Mouse (Mus musculus) E14TG2a.4 (cell line): Measurements from ENCODE around the gene Sgpp2.

Source experiments
- H3K27me3 ChIP-seq: 2 replicates; pipeline ENCODE4 v1.6.1; 2014; ENCODE audit warnings: low read length, control low read depth; ENCODE audit not compliant: insufficient read depth
- H3K36me3 ChIP-seq: 2 replicates; pipeline ENCODE4 v1.6.1; 2014; ENCODE audit warnings: low read length, control low read depth; ENCODE audit not compliant: insufficient read depth
- H3K4me1 ChIP-seq: replicated peaks from 2 replicates; pipeline ENCODE4 v1.6.1; 2014; ENCODE audit warnings: low read depth, low read length, control low read depth
- H3K4me3 ChIP-seq: replicated peaks from 2 replicates; pipeline ENCODE4 v1.5.1; 2014; ENCODE audit warnings: mild to moderate bottlenecking, low read length
- H3K9me3 ChIP-seq: 2 replicates; pipeline ENCODE4 v1.6.1; 2014; ENCODE audit warnings: low read length, control low read depth
- CTCF ChIP-seq: conservative IDR thresholded peaks from 2 replicates; pipeline ENCODE4 v1.5.1; 2014; ENCODE audit warnings: low read length
- NANOG ChIP-seq: IDR thresholded peaks from 2 replicates; pipeline ENCODE4 v1.6.1; 2014; ENCODE audit warnings: borderline replicate concordance, low read length, mixed read lengths
- POU5F1 ChIP-seq: IDR thresholded peaks from 2 replicates; pipeline ENCODE4 v1.6.1; 2014; ENCODE audit warnings: low read length, borderline replicate concordance

The Sgpp2 gene

GRCm38 (mm10) chr1:78433472-78433871, 123.3 kb downstream of the Sgpp2 start:
- Histone ChIP-seq H3K36me3 (peaks cover 62% of the 10 kb centered on the region), H3K4me1 (0 out of 2 replicates have a peak, but pooled peaks cover 2% of the 10 kb centered on the region), H3K9me3 (no peaks in the 10 kb centered on the region), H3K27me3 (no peaks in the 10 kb centered on the region), H3K4me3 (no peak overlapping the region)
- TF ChIP-seq POU5F1 (no peak), CTCF (no peak), NANOG (no peak)

DNA sequence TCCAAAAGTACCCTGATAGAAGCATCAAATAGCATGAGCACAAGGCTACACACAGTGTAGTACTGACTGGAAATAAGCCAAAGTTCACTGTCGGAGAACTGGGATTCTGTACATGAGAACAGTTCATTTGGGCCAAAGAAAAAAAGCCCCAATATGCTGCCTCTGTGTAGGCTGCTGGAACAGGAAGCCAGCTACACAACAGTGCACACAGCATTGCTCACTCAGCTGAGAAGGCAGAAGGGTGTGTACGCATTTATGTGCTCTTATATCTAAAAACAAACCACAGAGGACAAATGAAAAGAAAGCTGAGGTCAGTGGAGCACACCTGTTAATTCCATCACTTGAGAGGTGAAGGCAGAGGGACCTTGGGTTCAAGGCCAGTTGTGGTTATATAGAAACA, 125.8 kb downstream of the Sgpp2 start:
- no peaks in the 10 kb centered on the region for H3K4me1 ChIP-seq
- H3K36me3 ChIP-seq = peaks cover 71% of the 10 kb centered on the region
- H3K4me3 ChIP-seq = no peak overlapping the region
- H3K9me3 ChIP-seq = no peaks in the 10 kb centered on the region
- TF ChIP-seq POU5F1 (no peak), CTCF (no peak), NANOG (no peak)
- H3K27me3 ChIP-seq = no peaks in the 10 kb centered on the region

- Histone ChIP-seq H3K36me3 (peaks cover 71% of the 10 kb centered on the region), H3K27me3 (no peaks in the 10 kb centered on the region), H3K4me3 (no peak overlapping the region), H3K4me1 (no peaks in the 10 kb centered on the region), H3K9me3 (no peaks in the 10 kb centered on the region)
- no peak for TF ChIP-seq CTCF
- TF ChIP-seq NANOG = no peak
- TF ChIP-seq POU5F1 = no peak
These were observed 126.3 kb downstream of the Sgpp2 start for GRCm38 (mm10) chr1:78436445-78436844.

- H3K4me1 ChIP-seq = peaks cover 2% of the 10 kb centered on the region; the same call in 1 of the 2 replicates
- peaks cover 70% of the 10 kb centered on the region for H3K36me3 ChIP-seq
- no peaks in the 10 kb centered on the region for H3K9me3 ChIP-seq
- H3K27me3 ChIP-seq = no peaks in the 10 kb centered on the region
- H3K4me3 ChIP-seq = no peak overlapping the region
- no peak for TF ChIP-seq NANOG
- TF ChIP-seq POU5F1 = no peak
- no peak for TF ChIP-seq CTCF
These were observed 127.0 kb downstream of the Sgpp2 start for GRCm38 (mm10) chr1:78437150-78437549.

DNA sequence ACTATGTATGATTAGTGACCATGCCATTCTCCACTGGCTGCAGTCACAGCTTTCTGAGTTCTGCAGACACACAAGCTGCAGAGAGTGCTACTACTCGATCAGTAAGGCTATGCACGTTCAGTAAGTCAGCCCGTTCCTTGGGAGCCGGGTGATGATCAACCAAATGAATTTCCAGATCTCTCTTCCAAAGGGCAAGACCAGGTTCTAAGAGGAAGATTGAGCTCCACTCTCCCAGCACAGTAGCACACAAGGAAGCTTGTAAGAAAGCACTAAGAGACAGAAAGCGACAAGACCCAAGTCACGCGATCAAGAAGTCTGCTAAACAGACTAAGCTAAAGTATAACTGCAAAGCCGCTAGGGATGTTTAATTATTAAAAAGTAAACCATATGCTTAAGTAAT, 130.6 kb downstream of the Sgpp2 start:
- H3K4me3 ChIP-seq = no peak overlapping the region
- no peaks in the 10 kb centered on the region for H3K9me3 ChIP-seq
- H3K36me3 ChIP-seq = peaks cover 77% of the 10 kb centered on the region
- no peaks in the 10 kb centered on the region for H3K27me3 ChIP-seq
- peaks cover 7% of the 10 kb centered on the region; the same call in 1 of the 2 replicates for H3K4me1 ChIP-seq
- TF ChIP-seq NANOG = no peak
- no peak for TF ChIP-seq CTCF
- TF ChIP-seq POU5F1 = no peak

GRCm38 (mm10) chr1:78443056-78443455, 132.9 kb downstream of the Sgpp2 start:
- no peak overlapping the region for H3K4me3 ChIP-seq
- no peaks in the 10 kb centered on the region for H3K27me3 ChIP-seq
- TF ChIP-seq CTCF (no peak), NANOG (no peak), POU5F1 (no peak)
- peaks cover 89% of the 10 kb centered on the region for H3K36me3 ChIP-seq
- H3K4me1 ChIP-seq = peaks cover 7% of the 10 kb centered on the region; the same call in 1 of the 2 replicates
- no peaks in the 10 kb centered on the region for H3K9me3 ChIP-seq

- no peak overlapping the region for H3K4me3 ChIP-seq
- no peak for TF ChIP-seq NANOG
- no peak for TF ChIP-seq POU5F1
- no peak for TF ChIP-seq CTCF
- peaks cover 91% of the 10 kb centered on the region for H3K36me3 ChIP-seq
- no peaks in the 10 kb centered on the region for H3K27me3 ChIP-seq
- H3K9me3 ChIP-seq = no peaks in the 10 kb centered on the region
- H3K4me1 ChIP-seq = peaks cover 11% of the 10 kb centered on the region; the same call in 1 of the 2 replicates
These were observed 136.1 kb downstream of the Sgpp2 start for GRCm38 (mm10) chr1:78446232-78446631.

DNA sequence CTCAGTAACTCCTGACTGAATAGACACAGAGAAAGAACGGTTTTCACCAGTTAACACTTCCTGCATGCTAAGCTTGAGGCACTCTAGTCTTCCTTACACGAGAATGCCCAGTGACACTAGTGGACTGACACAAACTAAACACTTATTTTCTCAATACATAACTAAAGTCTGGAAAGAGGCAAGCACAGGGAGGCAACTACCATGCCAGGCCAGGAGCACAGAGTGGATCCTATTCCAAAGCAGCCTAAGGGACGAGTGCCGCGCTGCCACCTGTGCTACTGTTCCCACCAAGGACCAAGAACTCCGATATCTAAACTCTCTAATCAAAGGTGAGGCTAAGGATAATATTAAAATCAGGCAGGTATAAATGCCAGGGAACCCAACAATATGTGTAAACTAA, 136.6 kb downstream of the Sgpp2 start:
- Histone ChIP-seq H3K27me3 (no peaks in the 10 kb centered on the region), H3K4me3 (no peak overlapping the region), H3K36me3 (peaks cover 91% of the 10 kb centered on the region), H3K4me1 (peaks cover 14% of the 10 kb centered on the region; the same call in 1 of the 2 replicates), H3K9me3 (no peaks in the 10 kb centered on the region)
- TF ChIP-seq NANOG = no peak
- TF ChIP-seq POU5F1 = no peak
- no peak for TF ChIP-seq CTCF

DNA sequence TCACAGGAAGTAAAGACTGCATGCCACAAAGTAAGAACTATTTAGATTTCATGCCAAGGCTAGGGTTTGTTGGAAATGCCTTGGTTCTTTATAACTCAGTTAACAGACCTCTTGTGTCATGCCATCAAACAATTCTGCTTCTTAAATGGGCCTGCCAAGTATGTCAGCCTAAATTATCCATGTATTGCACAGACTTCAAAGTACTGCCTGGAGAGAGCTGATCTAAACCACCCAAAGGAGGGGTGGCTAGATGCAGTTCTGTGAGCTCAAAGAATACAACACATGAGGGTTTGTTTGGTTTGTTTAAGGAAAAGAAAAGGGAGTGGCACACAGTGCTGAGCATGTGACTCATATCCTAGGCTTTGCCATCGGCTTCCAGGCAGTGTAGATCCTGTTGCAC, 137.9 kb downstream of the Sgpp2 start:
- Histone ChIP-seq H3K9me3 (no peaks in the 10 kb centered on the region), H3K4me3 (no peak overlapping the region), H3K36me3 (peaks cover 93% of the 10 kb centered on the region), H3K27me3 (no peaks in the 10 kb centered on the region), H3K4me1 (peaks cover 8% of the 10 kb centered on the region; the same call in 1 of the 2 replicates)
- TF ChIP-seq CTCF (no peak), POU5F1 (no peak), NANOG (no peak)
